Mouse (Mus musculus) ovary, postnatal 36 days (tissue): ENCODE measurements around the gene Fsd1.

Source experiments
- DNase-seq: peaks from one replicate; pipeline ENCODE4 v3.0.0; 2022; ENCODE audit warnings: low spot score, mixed read lengths

The Fsd1 gene

GRCm38 (mm10) chr17:56009962-56010240, 23.6 kb downstream of the Fsd1 start:
- DNase-seq: no peak

- DNase-seq: no peak
Observed at GRCm38 (mm10) chr17:56010255-56010654, 23.9 kb downstream of the Fsd1 start.

DNA sequence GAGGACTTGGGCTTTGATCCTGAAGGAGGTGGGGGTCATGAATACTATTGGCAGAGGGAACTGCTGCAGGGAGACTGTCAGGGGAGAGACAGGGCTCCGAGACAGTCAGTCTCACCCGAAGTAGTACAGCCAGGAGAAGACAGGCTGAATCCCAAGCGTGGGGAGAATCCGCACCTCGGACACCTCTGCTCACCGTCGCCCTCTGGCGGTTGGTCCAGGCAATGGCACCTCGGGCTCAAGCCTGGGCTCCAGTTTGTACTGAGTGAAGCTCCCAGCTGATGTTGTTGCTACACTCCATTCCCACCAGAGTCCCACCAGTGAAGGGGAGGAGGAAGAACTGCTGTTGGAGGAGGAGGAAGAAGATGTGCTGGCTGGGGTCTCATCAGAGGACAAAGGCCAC, 24.4 kb downstream of the Fsd1 start:
- DNase-seq: peak; percentile 79

DNA sequence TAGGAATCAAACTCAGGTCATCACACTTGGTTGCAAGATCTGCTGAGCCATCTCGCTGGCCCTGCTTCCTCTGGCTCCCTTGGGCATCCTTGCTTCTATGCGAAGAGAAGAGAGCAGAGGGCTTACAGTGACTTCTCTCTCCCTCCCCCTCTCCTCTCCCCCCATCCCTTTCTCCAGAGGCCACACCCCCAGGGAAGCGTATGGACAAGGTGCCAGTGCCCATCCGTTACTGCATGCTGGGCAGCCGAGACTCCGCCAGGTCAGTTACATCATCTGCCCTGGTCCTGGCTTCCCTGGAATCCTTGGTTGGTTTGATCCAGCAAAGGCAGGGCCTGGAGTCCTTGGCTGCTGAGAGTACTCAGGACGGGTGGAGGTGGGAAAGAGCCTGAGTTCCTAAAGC, 25.1 kb downstream of the Fsd1 start:
- no peak for DNase-seq

GRCm38 (mm10) chr17:56015293-56015692, 29.0 kb downstream of the Fsd1 start:
- no peak for DNase-seq

DNA sequence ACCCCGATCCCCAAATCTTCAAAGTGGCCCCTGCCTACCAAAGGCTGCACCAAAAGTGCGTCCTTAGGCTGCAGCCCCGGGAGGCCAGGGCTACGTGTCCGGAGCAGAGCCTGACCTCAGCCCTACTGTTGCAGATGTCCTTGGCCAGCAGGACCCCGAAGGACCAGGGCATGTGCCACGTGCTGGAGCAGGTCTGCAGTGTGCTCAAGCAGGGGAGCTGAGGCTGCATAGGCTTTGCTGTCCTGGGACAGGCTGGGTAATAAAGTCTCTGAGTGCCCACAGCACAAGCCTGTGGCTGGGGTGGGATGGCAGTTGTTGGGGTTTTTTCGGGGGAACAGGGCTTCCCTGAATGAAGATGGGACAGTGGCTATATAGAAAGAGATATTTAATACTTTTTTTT, 30.1 kb downstream of the Fsd1 start:
- no peak for DNase-seq

DNA sequence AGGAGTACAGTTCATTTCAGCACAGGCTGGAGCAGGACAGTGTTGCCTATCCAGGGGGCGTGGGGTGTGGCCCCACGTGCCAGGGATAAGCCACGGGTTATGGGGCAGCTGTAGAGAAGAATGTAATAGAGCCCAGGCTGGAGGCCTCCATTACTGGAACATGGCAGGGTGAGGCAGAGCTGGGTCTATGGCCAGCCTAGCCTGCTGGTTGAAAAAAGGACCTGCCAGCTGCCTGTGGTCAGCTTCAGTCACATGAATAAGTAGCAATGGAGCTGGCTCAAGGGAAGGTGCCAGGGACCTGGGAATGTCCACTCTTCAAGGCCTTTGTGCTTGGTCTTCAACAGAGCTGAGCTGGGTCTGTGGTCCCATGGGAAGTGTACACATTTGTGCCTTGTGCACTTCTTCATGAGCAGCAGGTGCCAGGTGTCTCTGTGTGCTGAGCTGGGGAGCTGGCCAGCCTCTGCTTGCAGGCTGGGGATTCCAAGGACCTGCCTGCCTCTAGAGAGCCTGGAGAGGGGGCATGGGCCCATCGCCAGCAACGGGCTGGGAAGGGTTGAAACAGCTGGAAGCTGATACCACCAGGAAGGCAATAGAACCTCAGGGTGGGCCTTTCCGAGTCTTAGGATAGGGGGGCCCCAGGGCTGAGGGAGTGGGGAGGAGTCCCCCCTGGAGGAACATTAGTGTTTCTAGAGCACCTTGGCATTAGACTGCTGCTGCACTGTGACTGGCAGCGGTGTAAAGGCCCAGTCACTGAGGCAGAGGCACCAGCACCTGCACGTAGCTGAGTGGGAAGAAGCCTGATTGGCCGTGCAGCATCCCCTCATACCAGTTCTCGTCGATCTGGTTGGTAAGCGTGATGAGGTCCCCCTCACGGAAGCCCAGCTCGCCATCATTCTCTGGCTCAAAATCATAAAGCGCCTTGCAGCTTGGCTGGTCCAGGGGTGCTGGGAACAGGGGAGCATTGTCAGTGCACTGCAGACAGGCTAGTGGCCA, 30.8 kb downstream of the Fsd1 start:
- no peak for DNase-seq

- no peak for DNase-seq
Observed at GRCm38 (mm10) chr17:56017848-56018247, 31.5 kb downstream of the Fsd1 start.

GRCm38 (mm10) chr17:56018347-56019131, 32.2 kb downstream of the Fsd1 start:
- DNase-seq: peak; percentile 51

- peak; percentile 5 for DNase-seq
Observed at GRCm38 (mm10) chr17:56020400-56021084, 34.2 kb downstream of the Fsd1 start.

DNA sequence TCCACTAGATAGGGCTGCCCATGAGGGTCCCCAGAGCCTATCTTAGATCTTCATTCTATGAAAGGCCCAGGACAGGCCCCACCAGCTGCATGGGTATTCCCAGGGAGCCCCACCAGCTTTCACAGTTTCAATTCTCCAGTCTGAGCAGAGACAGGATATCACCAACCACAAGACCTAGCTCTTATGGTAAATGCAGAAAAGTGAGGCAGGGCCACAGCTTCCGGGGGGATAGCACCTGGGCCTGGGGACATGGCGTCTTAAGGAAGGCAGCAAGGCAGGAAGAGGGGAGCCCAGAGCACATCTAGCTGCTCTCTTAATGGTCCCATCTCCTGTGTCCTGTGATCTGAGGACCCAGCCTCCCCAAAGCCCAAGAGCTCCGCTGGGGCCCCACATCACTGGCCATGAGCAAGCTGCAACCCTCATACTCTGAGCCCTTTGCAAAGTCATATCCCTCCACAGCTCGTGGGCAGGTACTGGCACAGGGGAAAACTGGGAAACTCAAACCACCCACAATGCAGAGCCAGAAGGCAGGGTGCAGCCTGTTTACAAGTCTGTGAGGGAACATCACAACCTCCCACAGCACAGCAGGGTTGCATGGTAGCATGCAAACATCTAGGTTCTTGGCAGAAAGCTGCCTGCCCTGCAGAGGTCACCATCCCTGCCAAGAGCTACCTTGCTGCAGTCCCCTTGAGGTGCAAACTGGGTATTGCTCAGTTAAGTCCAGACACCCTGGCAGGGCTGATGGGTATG, 35.0 kb downstream of the Fsd1 start:
- no peak for DNase-seq

- peak; percentile 7 for DNase-seq
Observed at GRCm38 (mm10) chr17:56022131-56022988, 36.1 kb downstream of the Fsd1 start.

GRCm38 (mm10) chr17:56022989-56023290, 36.6 kb downstream of the Fsd1 start:
- DNase-seq: no peak

- DNase-seq: peak; percentile 8
Observed at GRCm38 (mm10) chr17:56023386-56023785, 37.1 kb downstream of the Fsd1 start.

- DNase-seq: no peak
Observed at GRCm38 (mm10) chr17:56024476-56024875, 38.2 kb downstream of the Fsd1 start.

DNA sequence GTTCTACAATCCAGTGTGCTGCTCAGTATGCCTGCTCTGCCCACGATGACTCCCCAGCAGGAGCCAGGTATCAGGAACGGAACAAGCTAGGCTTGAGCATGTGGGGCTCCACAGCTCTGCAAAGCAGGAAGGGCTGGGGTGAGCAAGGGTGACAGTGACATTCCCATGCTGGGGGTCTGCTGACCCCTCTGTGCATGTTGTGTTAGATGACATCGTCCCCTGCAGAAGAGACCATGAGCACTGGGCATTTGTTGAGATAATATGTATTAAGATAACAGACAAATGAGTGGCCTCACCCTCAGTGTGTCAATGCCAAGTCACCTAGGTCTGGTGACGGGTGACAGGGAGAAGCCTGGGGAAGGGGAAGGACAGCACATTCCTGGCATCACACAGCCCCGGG, 38.6 kb downstream of the Fsd1 start:
- no peak for DNase-seq

DNA sequence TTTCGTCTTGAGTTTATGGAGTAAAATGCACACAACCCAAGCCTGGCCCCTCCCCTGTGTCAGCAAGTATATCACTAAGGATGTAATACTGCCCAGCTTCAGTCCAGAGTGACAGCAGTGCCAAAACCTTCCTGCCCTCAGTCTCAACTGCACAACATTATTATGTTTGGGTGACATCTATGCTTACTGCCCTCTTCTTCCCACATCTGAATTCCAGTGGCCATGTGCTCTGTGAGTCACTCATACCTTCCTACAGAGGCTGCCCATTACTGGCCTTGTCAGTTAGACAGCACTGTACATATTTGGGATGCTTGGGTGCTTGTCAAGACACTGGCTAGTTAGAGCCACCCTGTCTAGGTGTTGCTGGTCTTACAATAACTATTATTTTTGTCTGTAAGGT, 40.0 kb downstream of the Fsd1 start:
- no peak for DNase-seq

DNA sequence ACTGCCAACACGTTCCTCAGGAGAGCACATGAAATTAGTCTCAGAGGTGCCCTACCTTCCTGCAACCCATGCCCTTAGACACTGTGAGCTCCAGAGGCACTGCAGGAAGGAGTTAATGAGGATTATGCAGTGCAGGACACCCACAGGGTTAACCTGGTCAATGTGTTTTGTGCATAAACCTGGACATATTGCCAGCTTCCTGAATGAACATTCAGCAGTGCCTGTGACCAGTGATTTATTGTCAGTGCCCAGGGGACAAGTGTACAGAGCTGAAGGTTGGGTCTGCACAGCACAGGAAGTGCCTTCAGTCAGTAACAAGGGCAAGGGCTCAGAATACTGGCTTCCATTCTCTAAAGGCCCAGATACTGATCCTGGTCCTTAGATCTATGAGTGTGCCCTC, 40.6 kb downstream of the Fsd1 start:
- DNase-seq: no peak

- DNase-seq: no peak
Observed at GRCm38 (mm10) chr17:56027801-56028441, 41.6 kb downstream of the Fsd1 start.

DNA sequence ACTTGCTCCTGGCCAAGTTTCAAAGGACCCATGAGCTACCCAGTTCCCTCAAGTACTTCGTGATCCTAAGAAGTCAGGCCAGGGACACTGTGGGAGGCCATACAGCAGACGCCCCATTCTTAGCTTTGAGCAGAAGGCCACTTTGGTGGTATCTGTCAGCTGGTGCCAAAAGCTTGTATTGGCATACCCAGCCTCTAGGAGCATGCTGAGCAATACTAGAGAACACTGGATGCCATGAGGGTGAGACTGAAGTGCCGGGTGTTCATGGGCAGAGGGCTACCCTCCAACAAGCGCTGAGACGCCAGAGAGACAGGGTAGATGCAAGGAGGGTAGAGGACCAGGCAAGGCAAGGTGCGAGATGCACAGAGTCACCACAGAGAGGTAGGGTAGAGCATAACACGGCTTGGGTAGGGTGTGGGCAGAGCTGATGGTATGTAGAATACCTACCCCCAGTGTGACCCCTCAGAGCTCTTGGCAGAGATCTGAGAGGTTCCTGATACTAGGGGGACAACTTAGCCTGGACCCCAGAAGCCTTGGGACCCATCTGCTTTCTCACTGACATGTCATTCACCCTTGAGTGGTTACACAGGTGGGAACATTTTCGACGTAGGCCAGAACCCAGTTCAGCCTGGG, 44.0 kb downstream of the Fsd1 start:
- DNase-seq: no peak
